Mouse (Mus musculus) neural tube, embryonic 12.5 days (tissue): Measurements from ENCODE around the gene Olfr220. TPM values are rescaled to one million over a fixed set of nuclear protein-coding genes. Genes with fewer than 3 reads are reported as not detected.

Experiments used
- polyA plus RNA-seq: library from polyadenylated mRNA; unstranded; fragments of >200 nt; fragmentation: Nextera tagmentation; extraction: Ambion mirVana; gene quantifications from 2 replicates; pipeline ENCODE4 v1.2.1, GENCODE M21; 2016

The Olfr220 gene
- polyA plus RNA-seq, 1 experiment from 2014 or later = not detected

Other genes with a start within 250 kb of the Olfr220 start
- not detected in 2 replicates for gene Olfr419, start 190.0 kb upstream of the Olfr220 start, polyA plus RNA-seq
- not detected in 2 replicates for gene Mptx1, start 111.6 kb upstream of the Olfr220 start, polyA plus RNA-seq
- not detected in 2 replicates for gene Olfr417, start 77.0 kb upstream of the Olfr220 start, polyA plus RNA-seq
- not detected in 2 replicates for gene Olfr248, start 51.0 kb upstream of the Olfr220 start, polyA plus RNA-seq
- gene Olfr414, start 18.0 kb upstream of the Olfr220 start, polyA plus RNA-seq = not detected in 2 replicates
- gene Fmn2, start 59.7 kb downstream of the Olfr220 start, polyA plus RNA-seq = 7.5 and 9.8 TPM in 2 replicates